Mouse (Mus musculus) myocyte (in vitro differentiated cells): Measurements from ENCODE around the gene Fam122b. TPM values are rescaled to one million over a fixed set of nuclear protein-coding genes. Genes with fewer than 3 reads are reported as not detected.

Source experiments
- H3K27me3 ChIP-seq: one replicate; pipeline ENCODE4 v1.6.1; 2011; ENCODE audit not compliant: control insufficient read depth, insufficient read depth, insufficient read length
- H3K36me3 ChIP-seq: one replicate; pipeline ENCODE4 v1.6.1; 2011; ENCODE audit not compliant: control insufficient read depth, insufficient read depth
- H3K4me2 ChIP-seq: one replicate; pipeline ENCODE4 v1.6.1; 2011; ENCODE audit warnings: low read depth, control low read depth
- H3K4me3 ChIP-seq: one replicate; pipeline ENCODE4 v1.5.1; 2011; ENCODE audit warnings: mild to moderate bottlenecking, control low read depth, moderate library complexity
- H3K79me2 ChIP-seq: one replicate; pipeline ENCODE4 v1.6.1; 2011; ENCODE audit not compliant: control insufficient read depth, insufficient read depth
- H3ac ChIP-seq: one replicate; pipeline ENCODE4 v1.6.1; 2011; ENCODE audit not compliant: control insufficient read depth, insufficient read length
- CEBPB ChIP-seq: IDR thresholded peaks from 2 replicates; pipeline ENCODE4 v1.6.1; 2011; ENCODE audit warnings: mild to moderate bottlenecking, moderate library complexity; ENCODE audit not compliant: poor library complexity, insufficient read depth, severe bottlenecking
- E2F4 ChIP-seq: IDR thresholded peaks from one replicate; pipeline ENCODE4 v1.6.1; 2011; ENCODE audit warnings: mild to moderate bottlenecking, control low read depth, moderate library complexity; ENCODE audit not compliant: insufficient read depth
- MAX ChIP-seq: IDR thresholded peaks from one replicate; pipeline ENCODE4 v1.6.1; 2011; ENCODE audit warnings: low read depth, mild to moderate bottlenecking, control low read depth
- MYOD1 ChIP-seq, 3 experiments: IDR thresholded peaks; one replicate each; pipeline ENCODE4 v1.6.1; 2011; ENCODE audit warnings: control low read depth in 2 of 3, low read depth in 2 of 3, mild to moderate bottlenecking in 2 of 3, moderate library complexity in 1 of 3; ENCODE audit not compliant: insufficient read length in 2 of 3, control insufficient read depth in 1 of 3
- MYOG ChIP-seq, 3 experiments: IDR thresholded peaks; one replicate each; pipeline ENCODE4 v1.6.1; 2011; ENCODE audit warnings: control low read depth in 2 of 3, low read depth in 2 of 3, mild to moderate bottlenecking in 2 of 3; ENCODE audit not compliant: insufficient read length in 2 of 3, control insufficient read depth in 1 of 3, insufficient read depth in 1 of 3
- POLR2A ChIP-seq: IDR thresholded peaks from one replicate; pipeline ENCODE4 v1.6.1; 2011; ENCODE audit warnings: low read depth, mild to moderate bottlenecking, control low read depth, moderate library complexity; ENCODE audit not compliant: insufficient read length
- POLR2AphosphoS2 ChIP-seq: IDR thresholded peaks from one replicate; pipeline ENCODE4 v1.6.1; 2011; ENCODE audit warnings: low read depth, control low read depth; ENCODE audit not compliant: insufficient read length
- REST ChIP-seq: IDR thresholded peaks from one replicate; pipeline ENCODE4 v1.6.1; 2011; ENCODE audit warnings: mild to moderate bottlenecking, control low read depth, moderate library complexity; ENCODE audit not compliant: insufficient read depth, insufficient read length
- SRF ChIP-seq: IDR thresholded peaks from one replicate; pipeline ENCODE4 v1.6.1; 2011; ENCODE audit warnings: low read depth; ENCODE audit not compliant: control insufficient read depth, insufficient read length
- TCF12 ChIP-seq: IDR thresholded peaks from one replicate; pipeline ENCODE4 v1.6.1; 2011; ENCODE audit warnings: mild to moderate bottlenecking, control low read depth; ENCODE audit not compliant: poor library complexity, insufficient read depth, severe bottlenecking
- TCF3 ChIP-seq: IDR thresholded peaks from one replicate; pipeline ENCODE4 v1.6.1; 2011; ENCODE audit warnings: low read depth, control low read depth; ENCODE audit not compliant: insufficient read length
- USF1 ChIP-seq: IDR thresholded peaks from one replicate; pipeline ENCODE4 v1.6.1; 2011; ENCODE audit warnings: low read depth, mild to moderate bottlenecking, control low read depth, moderate library complexity
- polyA plus RNA-seq: library from polyadenylated mRNA; unstranded; fragments of >200 nt; fragmentation: generic; extraction: Trizol; gene quantifications from one replicate; pipeline ENCODE4 v1.2.1, GENCODE M21; 2012; ENCODE audit warnings: missing spikeins

The Fam122b gene
- polyA plus RNA-seq, 1 experiment: 1.1 TPM

- Histone ChIP-seq H3K79me2 (no peaks in the 10 kb centered on the region), H3K4me3 (no peak overlapping the region), H3ac (no peak overlapping the region), H3K36me3 (no peaks in the 10 kb centered on the region), H3K27me3 (no peaks in the 10 kb centered on the region), H3K4me2 (peak overlapping the region; percentile 15)
- TF ChIP-seq CEBPB (no peak), SRF (no peak), POLR2A (no peak), MYOG (IDR thresholded peaks at IDR 0.05; ENCODE audit: control insufficient read depth in 1 of 3, insufficient read depth in 1 of 3, insufficient read length in 2 of 3, low read depth in 2 of 3) (no peak), POLR2AphosphoS2 (no peak), REST (no peak), E2F4 (no peak), TCF3 (no peak), MYOD1 (IDR thresholded peaks at IDR 0.05; ENCODE audit: control insufficient read depth in 1 of 3, insufficient read length in 2 of 3, low read depth in 2 of 3) (no peak), MAX (no peak), TCF12 (no peak), USF1 (no peak)
Observed at GRCm38 (mm10) chrX:53233689-53234088, 35.9 kb downstream of the Fam122b start.

- H3K36me3 ChIP-seq: no peaks in the 10 kb centered on the region
- H3ac ChIP-seq: no peak overlapping the region
- H3K4me2 ChIP-seq: no peak overlapping the region
- H3K4me3 ChIP-seq: no peak overlapping the region
- no peaks in the 10 kb centered on the region for H3K27me3 ChIP-seq
- TF ChIP-seq TCF3: no peak
- TF ChIP-seq POLR2A: no peak
- TF ChIP-seq REST: no peak
- TF ChIP-seq MYOD1 (IDR thresholded peaks at IDR 0.05; ENCODE audit: control insufficient read depth in 1 of 3, insufficient read length in 2 of 3, low read depth in 2 of 3): no peak
- no peak for TF ChIP-seq CEBPB
- TF ChIP-seq USF1: no peak
- H3K79me2 ChIP-seq: no peaks in the 10 kb centered on the region
Observed at GRCm38 (mm10) chrX:53231965-53232364, 37.6 kb downstream of the Fam122b start.

- TF ChIP-seq E2F4 (no peak), POLR2A (no peak), MAX (no peak), TCF12 (no peak), USF1 (no peak), POLR2AphosphoS2 (no peak), MYOG (IDR thresholded peaks at IDR 0.05; ENCODE audit: control insufficient read depth in 1 of 3, insufficient read depth in 1 of 3, insufficient read length in 2 of 3, low read depth in 2 of 3) (no peak), TCF3 (no peak), MYOD1 (IDR thresholded peaks at IDR 0.05; ENCODE audit: control insufficient read depth in 1 of 3, insufficient read length in 2 of 3, low read depth in 2 of 3) (no peak), SRF (no peak), REST (no peak), CEBPB (no peak)
- H3ac ChIP-seq: no peak overlapping the region
- H3K27me3 ChIP-seq: no peaks in the 10 kb centered on the region
- H3K4me2 ChIP-seq: no peak overlapping the region
- H3K4me3 ChIP-seq: no peak overlapping the region
- no peaks in the 10 kb centered on the region for H3K79me2 ChIP-seq
- H3K36me3 ChIP-seq: no peaks in the 10 kb centered on the region
Observed at GRCm38 (mm10) chrX:53224353-53224944, 45.2 kb downstream of the Fam122b start.

- Histone ChIP-seq H3K79me2 (no peaks in the 10 kb centered on the region), H3K4me3 (no peak overlapping the region), H3ac (no peak overlapping the region), H3K36me3 (no peaks in the 10 kb centered on the region), H3K27me3 (no peaks in the 10 kb centered on the region), H3K4me2 (no peak overlapping the region)
- TF ChIP-seq POLR2A: no peak
- TF ChIP-seq POLR2AphosphoS2: no peak
- TF ChIP-seq TCF3: no peak
- no peak for TF ChIP-seq SRF
- TF ChIP-seq REST: no peak
- no peak for TF ChIP-seq CEBPB
- no peak for TF ChIP-seq MYOD1 (IDR thresholded peaks at IDR 0.05; ENCODE audit: control insufficient read depth in 1 of 3, insufficient read length in 2 of 3, low read depth in 2 of 3)
- no peak for TF ChIP-seq MAX
- TF ChIP-seq E2F4: no peak
- TF ChIP-seq MYOG (IDR thresholded peaks at IDR 0.05; ENCODE audit: control insufficient read depth in 1 of 3, insufficient read depth in 1 of 3, insufficient read length in 2 of 3, low read depth in 2 of 3): no peak
- no peak for TF ChIP-seq USF1
- TF ChIP-seq TCF12: no peak
Observed at GRCm38 (mm10) chrX:53220855-53221254, 48.8 kb downstream of the Fam122b start.

- peak overlapping the region; percentile 18 for H3K4me2 ChIP-seq
- H3K79me2 ChIP-seq: no peaks in the 10 kb centered on the region
- no peaks in the 10 kb centered on the region for H3K27me3 ChIP-seq
- H3K36me3 ChIP-seq: no peaks in the 10 kb centered on the region
- no peak overlapping the region for H3K4me3 ChIP-seq
- no peak for TF ChIP-seq POLR2AphosphoS2
- TF ChIP-seq USF1: no peak
- TF ChIP-seq TCF3: peak; percentile 19
- no peak for TF ChIP-seq MAX
- TF ChIP-seq E2F4: no peak
- TF ChIP-seq REST: no peak
- no peak for TF ChIP-seq SRF
- TF ChIP-seq MYOD1 (IDR thresholded peaks at IDR 0.05; ENCODE audit: control insufficient read depth in 1 of 3, insufficient read length in 2 of 3, low read depth in 2 of 3): peak in 2 of 3 experiments; percentile 47 to 66
- peak; percentile 60 for TF ChIP-seq TCF12
- peak; percentile 82 for TF ChIP-seq CEBPB
- TF ChIP-seq MYOG (IDR thresholded peaks at IDR 0.05; ENCODE audit: control insufficient read depth in 1 of 3, insufficient read depth in 1 of 3, insufficient read length in 2 of 3, low read depth in 2 of 3): peak in 2 of 3 experiments; percentile 34 to 53
- no peak for TF ChIP-seq POLR2A
- H3ac ChIP-seq: no peak overlapping the region
Observed at GRCm38 (mm10) chrX:53214557-53215229, 54.9 kb downstream of the Fam122b start.
